Mouse (Mus musculus) limb, embryonic 15.5 days (tissue): ENCODE measurements around the gene Mcoln3. TPM values are rescaled to one million over a fixed set of nuclear protein-coding genes. Genes with fewer than 3 reads are reported as not detected.

ENCODE experiments used
- ATAC-seq: fragments of 200-750 bp; cut with Nextera tagmentation; 2 replicates; pipeline ENCODE4 v1.8.0; 2017; ENCODE audit warnings: low read depth, moderate TSS enrichment; ENCODE audit not compliant: insufficient number of reproducible peaks, low FRiP score, low TSS enrichment
- H3K27ac ChIP-seq: fragments of 300-500 bp; sonication (generic); 2 replicates; pipeline ENCODE4 v1.5.1; 2015; ENCODE audit warnings: moderate library complexity, mild to moderate bottlenecking, inconsistent platforms
- H3K27me3 ChIP-seq: fragments of 300-500 bp; sonication (generic); 2 replicates; pipeline ENCODE4 v1.6.1; 2015; ENCODE audit warnings: inconsistent platforms
- H3K36me3 ChIP-seq: fragments of 300-500 bp; sonication (generic); 2 replicates; pipeline ENCODE4 v1.6.1; 2015; ENCODE audit warnings: inconsistent platforms
- H3K4me1 ChIP-seq: fragments of 300-500 bp; sonication (generic); 2 replicates; pipeline ENCODE4 v1.6.1; 2015; ENCODE audit warnings: inconsistent platforms
- H3K4me2 ChIP-seq: fragments of 300-500 bp; sonication (generic); 2 replicates; pipeline ENCODE4 v1.6.1; 2015; ENCODE audit warnings: mild to moderate bottlenecking, inconsistent platforms
- H3K4me3 ChIP-seq: fragments of 300-500 bp; sonication (generic); 2 replicates; pipeline ENCODE4 v1.5.1; 2015; ENCODE audit warnings: mild to moderate bottlenecking, inconsistent platforms
- H3K9ac ChIP-seq: fragments of 300-500 bp; sonication (generic); 2 replicates; pipeline ENCODE4 v1.6.1; 2015; ENCODE audit warnings: inconsistent platforms
- H3K9me3 ChIP-seq: fragments of 300-500 bp; sonication (generic); 2 replicates; pipeline ENCODE4 v1.6.1; 2016; ENCODE audit warnings: inconsistent platforms
- WGBS: fragments of 180-500 bp; shearing (Covaris S2); methylation state at CpG from one replicate; pipeline ENCODE4 v1.1.7; 2015; 5-methylcytosine and 5-hydroxymethylcytosine counted together
- polyA plus RNA-seq: library from polyadenylated mRNA; unstranded; fragments of >200 nt; fragmentation: Nextera tagmentation; extraction: Ambion mirVana; gene quantifications from 2 replicates; pipeline ENCODE4 v1.2.1, GENCODE M21; 2015

The Mcoln3 gene
- polyA plus RNA-seq, 1 experiment from 2014 or later, result 2.1 TPM

- Histone ChIP-seq H3K4me1 (peaks cover 13% of the 10 kb centered on the region), H3K4me2 (no peak overlapping the region), H3K36me3 (no peaks in the 10 kb centered on the region), H3K27me3 (no peaks in the 10 kb centered on the region), H3K9ac (no peak overlapping the region), H3K9me3 (no peaks in the 10 kb centered on the region), H3K4me3 (no peak overlapping the region), H3K27ac (no peak overlapping the region)
- WGBS, result 31% methylated on average over 12 of the region's 12 CpGs
- ATAC-seq, result no peak
Measured at GRCm38 (mm10) chr3:146153862-146154611, 36.8 kb downstream of the Mcoln3 start.

DNA sequence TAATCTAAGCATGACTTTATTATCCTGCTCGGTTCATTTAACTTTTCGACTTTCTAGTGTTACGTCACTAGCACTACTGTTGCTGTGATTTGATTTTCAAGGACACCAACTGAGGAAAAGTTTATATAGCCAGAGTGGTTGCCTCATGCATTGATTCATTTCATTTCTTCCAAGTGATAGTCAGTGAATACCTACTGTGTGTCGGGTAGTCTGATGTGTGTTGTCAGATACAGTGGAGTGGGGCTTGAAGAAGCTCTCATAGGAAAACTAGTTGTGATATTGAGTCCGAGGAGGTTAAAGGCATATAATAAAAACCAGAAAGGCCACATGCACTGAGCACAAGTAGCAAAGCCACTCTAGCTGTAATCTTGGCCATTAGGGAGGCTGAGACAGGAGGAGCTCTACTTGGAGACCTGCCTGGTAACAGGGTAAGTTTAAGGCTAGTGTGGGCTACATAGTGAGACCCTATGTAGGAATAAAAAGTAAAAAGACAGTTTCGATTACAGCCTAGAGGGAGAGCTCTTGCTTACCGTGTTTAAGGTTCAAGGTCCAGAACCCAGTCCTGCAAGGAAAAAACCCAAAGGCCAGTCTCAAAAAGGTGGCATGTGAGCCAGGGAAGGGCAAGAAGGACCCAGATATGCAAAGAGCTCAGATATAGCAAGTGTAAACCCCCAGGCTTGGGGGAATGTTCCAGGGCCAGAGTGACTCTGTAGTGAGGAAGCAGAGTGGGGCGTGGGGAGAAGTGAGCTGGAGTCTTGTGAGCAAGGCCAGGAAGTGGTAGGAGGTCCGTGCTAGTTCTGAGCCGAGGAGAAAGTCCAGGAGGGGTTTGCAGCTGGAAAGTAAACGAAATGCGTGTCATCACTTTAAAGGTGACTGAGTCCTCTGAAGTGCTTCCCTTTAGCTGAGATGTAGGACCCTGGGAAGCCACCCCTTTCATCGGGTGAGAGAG is 38.7 kb downstream of the Mcoln3 start:
- no peak overlapping the region for H3K4me2 ChIP-seq
- no peaks in the 10 kb centered on the region; the same call in 1 of the 2 replicates for H3K4me1 ChIP-seq
- 73% methylated on average over 13 of the region's 13 CpGs for WGBS
- no peak overlapping the region for H3K9ac ChIP-seq
- no peak for ATAC-seq
- H3K36me3 ChIP-seq, result no peaks in the 10 kb centered on the region
- H3K4me3 ChIP-seq, result no peak overlapping the region
- no peaks in the 10 kb centered on the region for H3K9me3 ChIP-seq
- H3K27ac ChIP-seq, result no peak overlapping the region
- H3K27me3 ChIP-seq, result no peaks in the 10 kb centered on the region

DNA sequence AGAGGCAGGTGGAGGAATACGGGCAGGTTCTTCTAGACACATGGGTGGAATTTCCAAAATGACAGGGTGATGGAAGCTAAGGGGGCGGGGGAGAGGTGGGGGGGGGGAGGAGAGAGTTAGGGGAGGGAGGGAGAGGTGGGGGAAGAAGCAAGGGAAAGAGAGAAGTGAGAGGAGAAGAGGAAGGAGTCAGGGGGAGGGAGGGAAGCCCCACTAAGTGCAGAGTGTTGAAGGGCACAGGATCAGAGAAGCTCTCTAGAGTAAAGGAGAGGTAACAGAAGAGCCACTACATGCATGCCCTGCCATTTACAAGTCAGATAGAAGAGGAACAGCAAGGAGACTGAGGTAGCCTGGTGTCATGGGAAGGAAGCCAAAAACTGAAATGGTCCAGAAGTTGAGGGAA is 39.6 kb downstream of the Mcoln3 start:
- Histone ChIP-seq H3K9ac (no peak overlapping the region), H3K9me3 (no peaks in the 10 kb centered on the region), H3K4me1 (no peaks in the 10 kb centered on the region), H3K36me3 (no peaks in the 10 kb centered on the region), H3K27me3 (no peaks in the 10 kb centered on the region), H3K4me2 (no peak overlapping the region), H3K27ac (no peak overlapping the region), H3K4me3 (no peak overlapping the region)
- WGBS, result 63% methylated on average over 2 of the region's 2 CpGs
- no peak for ATAC-seq

DNA sequence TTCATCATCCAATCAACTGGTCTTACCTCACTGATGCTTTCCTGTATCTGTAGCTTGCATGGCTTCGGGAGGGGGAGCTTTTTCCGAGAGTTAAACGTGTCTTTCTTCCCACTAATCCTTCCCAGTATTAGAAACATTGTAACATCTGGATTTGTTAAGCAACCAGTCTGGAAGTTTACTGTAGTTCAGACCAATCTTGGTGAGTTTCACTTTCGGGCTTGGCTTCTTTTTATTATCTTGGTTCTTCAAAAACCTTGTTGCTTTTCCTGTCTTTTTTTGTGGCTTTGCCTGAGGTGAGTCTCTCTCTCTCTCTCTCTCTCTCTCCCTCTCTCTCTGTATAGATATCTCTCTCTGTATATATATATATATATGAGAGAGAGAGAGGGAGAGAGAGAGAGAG is 40.8 kb downstream of the Mcoln3 start:
- ATAC-seq, result no peak
- H3K27ac ChIP-seq, result no peak overlapping the region
- H3K9ac ChIP-seq, result no peak overlapping the region
- no peaks in the 10 kb centered on the region for H3K36me3 ChIP-seq
- H3K4me1 ChIP-seq, result no peaks in the 10 kb centered on the region
- H3K9me3 ChIP-seq, result no peaks in the 10 kb centered on the region
- no peaks in the 10 kb centered on the region for H3K27me3 ChIP-seq
- WGBS, result 27% methylated on average over 4 of the region's 4 CpGs
- H3K4me3 ChIP-seq, result no peak overlapping the region
- H3K4me2 ChIP-seq, result no peak overlapping the region

DNA sequence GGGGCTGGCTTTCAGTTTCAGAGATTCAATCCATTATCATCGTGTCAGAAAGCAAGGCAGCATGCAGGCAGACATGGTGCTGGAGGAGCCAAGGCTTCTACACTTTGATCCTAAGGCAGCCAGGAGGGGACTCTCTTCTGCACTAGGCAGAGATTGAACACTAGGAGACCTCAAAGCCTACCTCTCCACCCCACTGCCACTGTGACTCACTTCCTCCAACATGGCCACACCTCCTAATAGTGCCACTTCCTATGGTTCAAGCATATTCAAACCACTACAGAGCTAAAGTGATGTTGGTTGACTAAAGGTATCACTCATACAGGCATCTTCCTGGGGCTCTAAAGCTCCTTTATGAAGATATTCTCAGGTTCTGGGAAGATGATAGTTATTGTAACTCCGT is 42.1 kb downstream of the Mcoln3 start:
- no peak overlapping the region for H3K9ac ChIP-seq
- no peaks in the 10 kb centered on the region for H3K4me1 ChIP-seq
- no peak overlapping the region for H3K4me3 ChIP-seq
- WGBS, result 81% methylated on average over 2 of the region's 2 CpGs
- ATAC-seq, result no peak
- H3K36me3 ChIP-seq, result no peaks in the 10 kb centered on the region
- no peak overlapping the region for H3K27ac ChIP-seq
- H3K27me3 ChIP-seq, result no peaks in the 10 kb centered on the region
- H3K9me3 ChIP-seq, result no peaks in the 10 kb centered on the region
- no peak overlapping the region for H3K4me2 ChIP-seq

DNA sequence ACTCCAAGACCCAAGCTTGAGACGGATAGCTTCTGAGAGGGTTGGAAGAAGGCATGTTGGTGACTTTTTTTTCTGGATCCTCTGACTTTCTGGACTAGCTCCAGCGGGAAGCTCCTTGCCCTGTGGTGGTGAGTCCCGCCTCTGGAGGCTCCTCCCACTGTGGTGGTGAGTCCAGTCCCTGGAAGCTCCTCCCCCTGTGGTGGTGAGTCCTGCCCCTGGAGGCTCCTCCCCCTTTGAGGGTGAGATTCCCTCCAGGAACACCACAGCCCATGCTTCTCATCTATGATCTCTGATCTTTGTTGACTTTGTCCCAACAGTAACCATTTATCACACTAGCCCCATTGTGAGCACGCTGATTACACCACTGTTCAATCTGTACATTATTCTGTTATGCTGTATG is 44.9 kb downstream of the Mcoln3 start:
- H3K4me2 ChIP-seq, result no peak overlapping the region
- H3K36me3 ChIP-seq, result no peaks in the 10 kb centered on the region
- no peak overlapping the region for H3K9ac ChIP-seq
- 70% methylated on average over 4 of the region's 4 CpGs for WGBS
- no peaks in the 10 kb centered on the region for H3K9me3 ChIP-seq
- H3K4me1 ChIP-seq, result no peaks in the 10 kb centered on the region
- ATAC-seq, result no peak
- no peaks in the 10 kb centered on the region for H3K27me3 ChIP-seq
- H3K27ac ChIP-seq, result no peak overlapping the region
- H3K4me3 ChIP-seq, result no peak overlapping the region

DNA sequence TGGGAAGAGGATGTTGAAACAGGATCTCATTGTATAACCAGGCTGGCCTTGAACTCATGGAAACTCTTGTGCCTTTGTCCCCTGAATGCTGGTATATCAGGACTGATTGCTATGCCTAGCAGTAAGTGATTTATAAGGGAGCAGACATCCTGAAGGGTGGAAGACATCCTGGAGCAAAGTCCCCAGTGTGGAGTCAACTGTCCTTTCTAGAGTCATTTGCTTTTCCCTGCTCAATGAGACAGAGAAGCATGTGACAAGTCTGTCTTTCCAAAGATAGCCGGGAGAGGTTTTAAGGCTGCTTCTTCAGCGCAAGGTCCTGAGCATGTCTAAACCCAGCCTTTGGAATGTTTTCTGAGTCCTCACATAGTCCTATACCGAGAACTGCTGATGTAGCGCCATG is 52.1 kb downstream of the Mcoln3 start:
- Histone ChIP-seq H3K4me1 (no peaks in the 10 kb centered on the region), H3K4me2 (no peak overlapping the region)
- no peak for ATAC-seq

GRCm38 (mm10) chr3:146173030-146173429 is 55.8 kb downstream of the Mcoln3 start:
- Histone ChIP-seq H3K27ac (no peak overlapping the region), H3K9me3 (0 out of 2 replicates have a peak, but pooled peaks cover 4% of the 10 kb centered on the region), H3K27me3 (no peaks in the 10 kb centered on the region), H3K4me2 (no peak overlapping the region), H3K9ac (no peak overlapping the region), H3K4me1 (0 out of 2 replicates have a peak, but pooled peaks cover under 1% of the 10 kb centered on the region), H3K4me3 (no peak overlapping the region), H3K36me3 (no peaks in the 10 kb centered on the region)
- 72% methylated on average over 5 of the region's 5 CpGs for WGBS
- no peak for ATAC-seq

More for the DNA sequence above, 52.1 kb downstream of the Mcoln3 start:
- 0 out of 2 replicates have a peak, but pooled peaks cover 4% of the 10 kb centered on the region for H3K9me3 ChIP-seq
- no peak overlapping the region for H3K9ac ChIP-seq
- H3K27me3 ChIP-seq, result no peaks in the 10 kb centered on the region
- no peak overlapping the region for H3K4me3 ChIP-seq
- WGBS, result 89% methylated on average over 4 of the region's 4 CpGs
- no peak overlapping the region for H3K27ac ChIP-seq
- H3K36me3 ChIP-seq, result no peaks in the 10 kb centered on the region

DNA sequence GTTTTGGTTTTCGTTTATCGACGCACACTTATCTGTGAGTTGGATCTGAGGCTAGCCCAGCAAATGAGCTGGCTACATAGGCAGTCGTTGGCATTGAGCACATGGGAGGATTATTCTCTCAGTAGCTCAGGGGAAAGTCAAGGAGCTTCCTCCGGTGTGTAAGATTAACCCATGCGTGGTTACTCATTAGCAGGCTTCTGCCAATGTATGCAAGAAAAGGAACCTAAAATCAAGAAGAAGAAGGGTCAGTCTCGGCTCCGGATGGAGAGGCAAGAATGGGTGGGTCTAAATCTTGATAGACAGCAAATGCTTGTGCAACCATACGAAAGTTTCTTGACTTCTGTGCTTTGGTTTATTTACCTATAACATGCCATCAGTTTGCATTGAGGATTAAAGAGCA is 57.0 kb downstream of the Mcoln3 start:
- H3K4me2 ChIP-seq, result no peak overlapping the region
- ATAC-seq, result no peak
- H3K27me3 ChIP-seq, result no peaks in the 10 kb centered on the region
- no peak overlapping the region for H3K27ac ChIP-seq
- no peak overlapping the region for H3K4me3 ChIP-seq
- 0 out of 2 replicates have a peak, but pooled peaks cover 4% of the 10 kb centered on the region for H3K9me3 ChIP-seq
- no peak overlapping the region for H3K9ac ChIP-seq
- H3K36me3 ChIP-seq, result no peaks in the 10 kb centered on the region
- 89% methylated on average over 9 of the region's 9 CpGs for WGBS
- 0 out of 2 replicates have a peak, but pooled peaks cover 4% of the 10 kb centered on the region for H3K4me1 ChIP-seq

DNA sequence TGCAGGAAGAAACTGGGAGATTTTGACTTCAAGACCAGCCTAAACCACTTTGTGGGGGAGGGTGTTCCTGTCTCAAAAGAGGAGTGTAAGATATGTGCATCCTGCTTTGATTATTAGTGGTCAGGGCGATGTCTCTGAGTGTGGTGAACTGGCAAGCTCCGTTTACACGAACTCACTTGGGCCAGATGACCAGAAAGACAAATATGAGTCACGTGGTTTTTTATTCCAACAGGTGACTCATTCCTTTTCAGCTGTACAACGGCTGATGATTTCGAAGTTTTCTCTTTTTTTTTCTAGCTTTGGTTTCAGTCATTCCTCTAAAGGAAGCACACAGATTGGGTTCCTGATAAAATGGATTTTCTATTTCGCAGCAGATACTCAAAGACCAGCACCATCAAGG is 60.0 kb downstream of the Mcoln3 start:
- no peaks in the 10 kb centered on the region for H3K9me3 ChIP-seq
- no peaks in the 10 kb centered on the region for H3K36me3 ChIP-seq
- no peak overlapping the region for H3K27ac ChIP-seq
- H3K4me2 ChIP-seq, result peak overlapping the region; percentile 49; the same call in 1 of the 2 replicates
- H3K9ac ChIP-seq, result no peak overlapping the region
- 0 out of 2 replicates have a peak, but pooled peaks cover 4% of the 10 kb centered on the region for H3K4me1 ChIP-seq
- H3K4me3 ChIP-seq, result no peak overlapping the region
- no peak for ATAC-seq
- 77% methylated on average over 7 of the region's 7 CpGs for WGBS
- H3K27me3 ChIP-seq, result no peaks in the 10 kb centered on the region

DNA sequence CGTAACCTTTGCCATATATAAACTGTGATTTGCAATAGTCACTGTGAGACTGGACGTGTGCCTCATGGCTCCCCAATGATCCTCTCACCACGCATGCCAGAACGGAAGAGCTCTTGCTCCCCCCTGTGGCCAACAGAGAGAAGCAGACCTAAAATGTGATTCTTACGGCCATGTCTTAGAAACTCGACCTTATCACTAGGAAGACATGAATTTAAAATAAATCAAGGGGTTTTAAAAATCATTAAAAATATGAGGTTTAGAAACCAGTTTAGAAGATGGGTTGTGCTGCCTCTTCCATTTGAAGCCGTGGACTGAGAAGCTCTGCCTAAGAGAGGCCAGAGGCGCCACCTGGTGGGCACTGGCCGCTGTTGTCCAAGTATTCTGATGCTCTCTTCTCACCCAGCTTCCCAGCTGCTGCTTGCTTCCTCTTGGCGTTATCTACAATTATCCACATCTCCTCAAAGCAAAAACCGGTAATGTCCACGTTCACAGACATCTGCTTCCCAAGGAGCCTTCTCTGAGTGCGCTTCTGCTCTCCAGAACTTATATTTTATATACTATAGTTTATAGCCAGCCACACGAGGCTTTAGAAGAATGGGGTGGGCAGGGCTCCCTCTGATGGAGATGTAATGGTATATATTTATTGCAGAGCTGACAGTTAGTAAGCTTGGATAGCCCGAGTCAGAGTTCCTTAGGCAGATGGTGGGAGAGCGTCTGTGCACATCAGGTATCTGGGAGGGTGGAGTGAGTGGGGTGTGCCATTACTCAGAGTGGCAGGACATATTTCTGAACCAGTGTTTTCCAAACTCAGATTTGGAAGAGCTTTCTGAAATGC is 60.7 kb downstream of the Mcoln3 start:
- Histone ChIP-seq H3K4me2 (peak overlapping the region; percentile 49), H3K4me1 (0 out of 2 replicates have a peak, but pooled peaks cover 4% of the 10 kb centered on the region), H3K27ac (no peak overlapping the region), H3K4me3 (peak overlapping the region; percentile 32), H3K9me3 (no peaks in the 10 kb centered on the region), H3K36me3 (no peaks in the 10 kb centered on the region), H3K27me3 (no peaks in the 10 kb centered on the region), H3K9ac (no peak overlapping the region)
- ATAC-seq, result no peak
- 3% methylated on average over 16 of the region's 16 CpGs for WGBS
